Mouse (Mus musculus) midbrain, embryonic 11.5 days (tissue): ENCODE data around the gene Rasl11b. TPM values are rescaled to one million over a fixed set of nuclear protein-coding genes. Genes with fewer than 3 reads are reported as not detected.

Experiments used
- ATAC-seq: fragments of 200-750 bp; cut with Nextera tagmentation; 2 replicates; pipeline ENCODE4 v1.8.0; 2017; ENCODE audit warnings: moderate TSS enrichment, moderate library complexity; ENCODE audit not compliant: low FRiP score
- DNase-seq: peaks from one replicate; pipeline ENCODE4 v3.0.0; 2015; ENCODE audit warnings: low spot score; ENCODE audit errors: missing footprints
- H3K27ac ChIP-seq: fragments of 300-500 bp; sonication (generic); 2 replicates; pipeline ENCODE4 v1.5.1; 2014; ENCODE audit warnings: low read depth, low read length
- H3K27me3 ChIP-seq: fragments of 300-500 bp; sonication (generic); 2 replicates; pipeline ENCODE4 v1.6.1; 2014; ENCODE audit warnings: mild to moderate bottlenecking, low read length, moderate library complexity, mixed read lengths; ENCODE audit not compliant: control insufficient read depth, insufficient read depth
- H3K36me3 ChIP-seq: fragments of 300-500 bp; sonication (generic); 2 replicates; pipeline ENCODE4 v1.6.1; 2014; ENCODE audit warnings: mild to moderate bottlenecking, low read length, moderate library complexity, mixed read lengths; ENCODE audit not compliant: control insufficient read depth, insufficient read depth
- H3K4me1 ChIP-seq: fragments of 300-500 bp; sonication (generic); 2 replicates; pipeline ENCODE4 v1.6.1; 2014; ENCODE audit warnings: low read length; ENCODE audit not compliant: control insufficient read depth, insufficient read depth
- H3K4me2 ChIP-seq: fragments of 300-500 bp; sonication (generic); 2 replicates; pipeline ENCODE4 v1.6.1; 2014; ENCODE audit warnings: mild to moderate bottlenecking, moderate library complexity
- H3K4me3 ChIP-seq: fragments of 300-500 bp; sonication (generic); 2 replicates; pipeline ENCODE4 v1.5.1; 2014; ENCODE audit warnings: low read depth, low read length
- H3K9ac ChIP-seq: fragments of 300-500 bp; sonication (generic); 2 replicates; pipeline ENCODE4 v1.6.1; 2014; ENCODE audit warnings: low read length
- H3K9me3 ChIP-seq: fragments of 300-500 bp; sonication (generic); 2 replicates; pipeline ENCODE4 v1.6.1; 2016; ENCODE audit warnings: low read length; ENCODE audit not compliant: control insufficient read depth
- WGBS: fragments of 180-500 bp; shearing (Covaris S2); extraction: QIAGEN DNeasy Blood & Tissue Kit; methylation state at CpG from one replicate; pipeline ENCODE4 v1.1.7; 2014; 5-methylcytosine and 5-hydroxymethylcytosine counted together
- polyA plus RNA-seq: library from polyadenylated mRNA; unstranded; fragments of >200 nt; fragmentation: Nextera tagmentation; extraction: Ambion mirVana; gene quantifications from 2 replicates; pipeline ENCODE4 v1.2.1, GENCODE M21; 2014

The Rasl11b gene
- polyA plus RNA-seq, 1 experiment from 2014 or later, result 29.0 TPM

GRCm38 (mm10) chr5:74200481-74200880, 5.4 kb downstream of the Rasl11b start:
- H3K36me3 ChIP-seq, result peaks cover 4% of the 10 kb centered on the region; the same call in 1 of the 2 replicates
- peaks cover 4% of the 10 kb centered on the region; the same call in 1 of the 2 replicates for H3K9me3 ChIP-seq
- DNase-seq (no peak), ATAC-seq (no peak)
- no peak overlapping the region for H3K27ac ChIP-seq
- H3K4me3 ChIP-seq, result no peak overlapping the region
- no peaks in the 10 kb centered on the region for H3K27me3 ChIP-seq
- peaks cover 7% of the 10 kb centered on the region; the same call in 1 of the 2 replicates for H3K4me1 ChIP-seq
- no peak overlapping the region for H3K4me2 ChIP-seq
- WGBS, result 93% methylated on average over 8 of the region's 8 CpGs
- H3K9ac ChIP-seq, result no peak overlapping the region

GRCm38 (mm10) chr5:74201570-74202357, 6.7 kb downstream of the Rasl11b start:
- H3K4me1 ChIP-seq, result peaks cover 5% of the 10 kb centered on the region; the same call in 1 of the 2 replicates
- H3K27me3 ChIP-seq, result no peaks in the 10 kb centered on the region
- WGBS, result 75% methylated on average over 10 of the region's 10 CpGs
- no peak for ATAC-seq
- H3K4me2 ChIP-seq, result no peak overlapping the region
- no peak overlapping the region for H3K4me3 ChIP-seq
- H3K9ac ChIP-seq, result no peak overlapping the region
- peaks cover 4% of the 10 kb centered on the region; the same call in 1 of the 2 replicates for H3K9me3 ChIP-seq
- H3K36me3 ChIP-seq, result peaks cover 4% of the 10 kb centered on the region; the same call in 1 of the 2 replicates
- no peak for DNase-seq
- no peak overlapping the region for H3K27ac ChIP-seq

- H3K4me2 ChIP-seq, result no peak overlapping the region
- peaks cover 3% of the 10 kb centered on the region; the same call in 1 of the 2 replicates for H3K4me1 ChIP-seq
- no peaks in the 10 kb centered on the region for H3K27me3 ChIP-seq
- no peak overlapping the region for H3K4me3 ChIP-seq
- no peak for DNase-seq
- peaks cover 4% of the 10 kb centered on the region; the same call in 1 of the 2 replicates for H3K9me3 ChIP-seq
- H3K36me3 ChIP-seq, result peaks cover 4% of the 10 kb centered on the region; the same call in 1 of the 2 replicates
- H3K9ac ChIP-seq, result no peak overlapping the region
- ATAC-seq, result no peak
- no peak overlapping the region for H3K27ac ChIP-seq
- 85% methylated on average over 4 of the region's 4 CpGs for WGBS
Observed at GRCm38 (mm10) chr5:74202515-74202914, 7.4 kb downstream of the Rasl11b start.

GRCm38 (mm10) chr5:74204465-74204864, 9.4 kb downstream of the Rasl11b start:
- Histone ChIP-seq H3K9ac (no peak overlapping the region), H3K9me3 (peaks cover 4% of the 10 kb centered on the region; the same call in 1 of the 2 replicates), H3K4me1 (peaks cover 3% of the 10 kb centered on the region; the same call in 1 of the 2 replicates), H3K36me3 (no peaks in the 10 kb centered on the region), H3K27ac (no peak overlapping the region), H3K27me3 (no peaks in the 10 kb centered on the region), H3K4me3 (no peak overlapping the region), H3K4me2 (no peak overlapping the region)
- DNase-seq (no peak), ATAC-seq (no peak)
- WGBS, result 88% methylated on average over 5 of the region's 5 CpGs

- DNase-seq, result peak; percentile 88
- peaks cover 4% of the 10 kb centered on the region; the same call in 1 of the 2 replicates for H3K9me3 ChIP-seq
- no peak overlapping the region for H3K27ac ChIP-seq
- no peaks in the 10 kb centered on the region for H3K27me3 ChIP-seq
- H3K36me3 ChIP-seq, result no peaks in the 10 kb centered on the region
- WGBS, result 48% methylated on average over 8 of the region's 8 CpGs
- no peak for ATAC-seq
- H3K9ac ChIP-seq, result no peak overlapping the region
- no peak overlapping the region for H3K4me2 ChIP-seq
- peaks cover 3% of the 10 kb centered on the region; the same call in 1 of the 2 replicates for H3K4me1 ChIP-seq
- no peak overlapping the region for H3K4me3 ChIP-seq
Observed at GRCm38 (mm10) chr5:74205509-74205908, 10.4 kb downstream of the Rasl11b start.

- Histone ChIP-seq H3K4me3 (no peak overlapping the region), H3K36me3 (no peaks in the 10 kb centered on the region), H3K27ac (no peak overlapping the region), H3K4me1 (peaks cover 3% of the 10 kb centered on the region; the same call in 1 of the 2 replicates), H3K27me3 (no peaks in the 10 kb centered on the region), H3K9me3 (peaks cover 4% of the 10 kb centered on the region; the same call in 1 of the 2 replicates), H3K4me2 (no peak overlapping the region), H3K9ac (no peak overlapping the region)
- 91% methylated on average over 7 of the region's 7 CpGs for WGBS
- no peak for DNase-seq
- ATAC-seq, result no peak
Observed at GRCm38 (mm10) chr5:74206038-74206437, 11.0 kb downstream of the Rasl11b start.

- H3K36me3 ChIP-seq, result no peaks in the 10 kb centered on the region
- WGBS, result 89% methylated on average over 7 of the region's 7 CpGs
- no peak overlapping the region for H3K4me2 ChIP-seq
- H3K9ac ChIP-seq, result no peak overlapping the region
- ATAC-seq (no peak), DNase-seq (no peak)
- no peak overlapping the region for H3K27ac ChIP-seq
- peaks cover 3% of the 10 kb centered on the region; the same call in 1 of the 2 replicates for H3K4me1 ChIP-seq
- peaks cover 4% of the 10 kb centered on the region; the same call in 1 of the 2 replicates for H3K9me3 ChIP-seq
- H3K4me3 ChIP-seq, result no peak overlapping the region
- no peaks in the 10 kb centered on the region for H3K27me3 ChIP-seq
Observed at GRCm38 (mm10) chr5:74206649-74207048, 11.6 kb downstream of the Rasl11b start.

- DNase-seq (no peak), ATAC-seq (no peak)
- Histone ChIP-seq H3K9me3 (peaks cover 4% of the 10 kb centered on the region; the same call in 1 of the 2 replicates), H3K4me1 (peaks cover 3% of the 10 kb centered on the region; the same call in 1 of the 2 replicates), H3K4me3 (no peak overlapping the region), H3K27me3 (no peaks in the 10 kb centered on the region), H3K36me3 (no peaks in the 10 kb centered on the region), H3K27ac (no peak overlapping the region), H3K9ac (no peak overlapping the region), H3K4me2 (no peak overlapping the region)
- 82% methylated on average over 3 of the region's 3 CpGs for WGBS
Observed at GRCm38 (mm10) chr5:74207209-74207608, 12.1 kb downstream of the Rasl11b start.

- ATAC-seq (no peak), DNase-seq (no peak)
- WGBS, result 76% methylated on average over 7 of the region's 7 CpGs
- Histone ChIP-seq H3K9ac (no peak overlapping the region), H3K27me3 (no peaks in the 10 kb centered on the region), H3K27ac (no peak overlapping the region), H3K4me1 (peaks cover 3% of the 10 kb centered on the region; the same call in 1 of the 2 replicates), H3K4me3 (no peak overlapping the region), H3K9me3 (peaks cover 1% of the 10 kb centered on the region; the same call in 1 of the 2 replicates), H3K36me3 (no peaks in the 10 kb centered on the region), H3K4me2 (no peak overlapping the region)
Observed at GRCm38 (mm10) chr5:74208438-74208837, 13.4 kb downstream of the Rasl11b start.
